Comparison of ENCODE assay signal across 29 mouse cellular contexts in the genomic region with DNA sequence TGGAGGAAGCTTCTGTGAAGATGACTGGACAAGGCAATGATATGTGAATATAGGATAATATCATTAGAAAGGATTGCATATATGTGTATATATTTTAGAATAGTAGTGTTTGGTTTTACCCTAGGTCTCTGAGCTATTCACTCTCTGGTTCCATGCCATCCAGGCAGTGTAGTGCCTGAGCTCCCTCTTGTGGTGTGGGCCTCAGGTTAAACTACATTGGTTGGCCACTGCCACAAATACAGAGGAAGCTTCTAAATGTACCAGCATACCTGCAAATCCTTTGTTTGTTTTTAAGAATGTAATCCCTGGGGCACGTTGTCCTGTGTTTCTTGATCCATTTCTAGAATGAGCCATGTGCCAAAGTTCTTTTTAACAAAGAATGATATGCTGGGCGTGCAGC.
DNase-seq lines count a peak whose midpoint lies in the region; ATAC-seq and TF ChIP-seq lines count a peak whose summit lies in the region.
"Had no signal": no experiment of that assay in that cellular context is flagged by ENCODE, and none has a peak within 500 bp of the region (broad histone marks: within the 10 kb centered on the region; RNA-seq: fewer than 3 reads in every experiment).

No protein-coding gene starts in this region.

- WGBS in kidney, adult 2 months = 53% methylated on average over 2 of the region's 2 CpGs
- 49% methylated on average over 2 of the region's 2 CpGs for WGBS in kidney, embryonic 16.5 days

- no peaks in the 10 kb centered on the region for H3K9me3 ChIP-seq in kidney, embryonic 16.5 days (ENCODE audit: low read length)
- H3K9me3 ChIP-seq: forebrain, embryonic 13.5 days; heart, embryonic 13.5 days; limb, embryonic 13.5 days; megakaryocyte, embryonic 14.5 days; midbrain, embryonic 13.5 days had no signal

- no peak for DNase-seq in kidney, adult 2 months
- DNase-seq in left cerebral cortex, postnatal 10 days (ENCODE audit: extremely low spot score in 1 of 2, low spot score in 2 of 2) = peak; percentile 3 to 12
- DNase-seq in left cerebral cortex, adult 11 months (ENCODE audit: low spot score) = no peak
- peak; percentile 1 for DNase-seq in A20 (ENCODE audit: low read depth, low spot score)
- peak; percentile 7 for DNase-seq in brain, adult 2 months (ENCODE audit: low read depth, low spot score)
- no peak for DNase-seq in thymus, postnatal 14 days
- DNase-seq: adrenal gland, adult 2 months; B cell, adult 2 months; cerebellum, adult 8-10 months; gastrocnemius, postnatal 10 days; heart, postnatal 10 days; kidney, adult 18-20 months; kidney, postnatal 10 days; lung, adult 18-20 months; lung, postnatal 4 days; right cerebral cortex, postnatal 4 days; thymus, adult 18-20 months; thymus, postnatal 36 days had no signal

- H3K36me3 ChIP-seq in kidney, adult 2 months (ENCODE audit: control insufficient read depth, insufficient read depth, low read length) = no peaks in the 10 kb centered on the region
- H3K36me3 ChIP-seq in kidney, embryonic 16.5 days (ENCODE audit: insufficient read depth, low read length) = no peaks in the 10 kb centered on the region
- H3K36me3 ChIP-seq: heart, embryonic 13.5 days; limb, embryonic 13.5 days; midbrain, embryonic 13.5 days had no signal

- ATAC-seq in kidney, embryonic 16.5 days (ENCODE audit: low FRiP score, low TSS enrichment) = no peak
- ATAC-seq: activated CD4-positive, CD25-positive, alpha-beta regulatory T cell, adult 4 months; forebrain, embryonic 13.5 days; lung, postnatal 0 days; midbrain, embryonic 13.5 days had no signal

- no peak overlapping the region for H3K4me3 ChIP-seq in kidney, adult 2 months (ENCODE audit: insufficient read depth, low read depth, low read length)
- no peak overlapping the region for H3K4me3 ChIP-seq in kidney, embryonic 16.5 days (ENCODE audit: low read length)
- H3K4me3 ChIP-seq: forebrain, embryonic 13.5 days; heart, embryonic 13.5 days; limb, embryonic 13.5 days; megakaryocyte, embryonic 14.5 days; midbrain, embryonic 13.5 days had no signal

- no peak overlapping the region for H3K9ac ChIP-seq in kidney, embryonic 16.5 days (replicated peaks; ENCODE audit: low read length)
- H3K9ac ChIP-seq: forebrain, embryonic 13.5 days; heart, embryonic 13.5 days; hindbrain, embryonic 14.5 days; limb, embryonic 13.5 days; midbrain, embryonic 13.5 days had no signal

- no peak for TF ChIP-seq POLR2A in kidney, adult 2 months (IDR thresholded peaks at IDR 0.05; ENCODE audit: low read depth, low read length)

- intact Hi-C loops in left cerebral cortex, postnatal 10 days (cut with DNase I) = no loop called here

- H3K4me2 ChIP-seq in kidney, embryonic 16.5 days (replicated peaks; ENCODE audit: low read depth, low read length) = no peak overlapping the region
- H3K4me2 ChIP-seq: forebrain, embryonic 13.5 days; heart, embryonic 13.5 days; hindbrain, embryonic 14.5 days; limb, embryonic 13.5 days; liver, embryonic 11.5 days; midbrain, embryonic 13.5 days had no signal

- 0 out of 2 replicates have a peak, but pooled peaks have one; percentile 17 for TF ChIP-seq CTCF in kidney, adult 2 months (conservative IDR thresholded peaks at IDR 0.05; ENCODE audit: insufficient read depth, insufficient read length, low read depth, low read length)

- H3K4me1 ChIP-seq in kidney, adult 2 months (ENCODE audit: control insufficient read depth, insufficient read depth, low read length) = no peaks in the 10 kb centered on the region
- H3K4me1 ChIP-seq in kidney, embryonic 16.5 days (ENCODE audit: insufficient read depth, low read length) = no peaks in the 10 kb centered on the region
- H3K4me1 ChIP-seq: forebrain, embryonic 13.5 days; heart, embryonic 13.5 days; limb, embryonic 13.5 days; megakaryocyte, embryonic 14.5 days; midbrain, embryonic 13.5 days had no signal

- no peaks in the 10 kb centered on the region for H3K27me3 ChIP-seq in kidney, adult 2 months (replicated peaks; ENCODE audit: control insufficient read depth, insufficient read depth, low read length)
- no peaks in the 10 kb centered on the region for H3K27me3 ChIP-seq in kidney, embryonic 16.5 days (ENCODE audit: insufficient read depth, low read length)
- H3K27me3 ChIP-seq: forebrain, embryonic 13.5 days; heart, embryonic 13.5 days; limb, embryonic 13.5 days; megakaryocyte, embryonic 14.5 days; midbrain, embryonic 13.5 days had no signal

- no peak overlapping the region for H3K27ac ChIP-seq in kidney, adult 2 months (ENCODE audit: insufficient read depth, low read depth, low read length)
- no peak overlapping the region for H3K27ac ChIP-seq in kidney, embryonic 16.5 days (ENCODE audit: low read length)
- H3K27ac ChIP-seq: forebrain, embryonic 13.5 days; heart, embryonic 13.5 days; hindbrain, embryonic 14.5 days; limb, embryonic 13.5 days; midbrain, embryonic 13.5 days; stomach, postnatal 0 days had no signal

Comparison
In these comparisons a context has a peak if more than half of its experiments do, and no peak if none do; other contexts are left out.
1. DNase-seq: peak in left cerebral cortex, postnatal 10 days (2 of 2), A20 (single experiment) and brain, adult 2 months (single experiment); none in kidney, adult 2 months (single experiment), left cerebral cortex, adult 11 months (single experiment) and thymus, postnatal 14 days (single experiment).